Mouse (Mus musculus): ENCODE measurements around the gene Rnf182.

Gene Rnf182

GRCm38 (mm10) chr13:43612040-43612439, 3.5 kb upstream of the Rnf182 start:
- no peak for DNase-seq (ENCODE audit: low spot score in 2 of 2)

- no peak for DNase-seq (ENCODE audit: low spot score in 2 of 2)
Measured at GRCm38 (mm10) chr13:43614667-43615066, 843 bp upstream of the Rnf182 start.

- DNase-seq (ENCODE audit: low spot score in 2 of 2) = no peak
Measured at GRCm38 (mm10) chr13:43615194-43615576, 325 bp upstream of the Rnf182 start.

- no peak for DNase-seq (ENCODE audit: low spot score in 2 of 2)
Measured at GRCm38 (mm10) chr13:43616551-43616950, 1.0 kb downstream of the Rnf182 start.

GRCm38 (mm10) chr13:43619550-43620175, 4.2 kb downstream of the Rnf182 start:
- DNase-seq (ENCODE audit: low spot score in 2 of 2) = no peak

- DNase-seq (ENCODE audit: low spot score in 2 of 2) = no peak
Measured at GRCm38 (mm10) chr13:43627922-43628321, 12.4 kb downstream of the Rnf182 start.

- no peak for DNase-seq (ENCODE audit: low spot score in 2 of 2)
Measured at GRCm38 (mm10) chr13:43629785-43630184, 14.3 kb downstream of the Rnf182 start.

- no peak for DNase-seq (ENCODE audit: low spot score in 2 of 2)
Measured at GRCm38 (mm10) chr13:43631266-43631665, 15.8 kb downstream of the Rnf182 start.

- no peak for DNase-seq (ENCODE audit: low spot score in 2 of 2)
Measured at GRCm38 (mm10) chr13:43633024-43633423, 17.5 kb downstream of the Rnf182 start.

- no peak for DNase-seq (ENCODE audit: low spot score in 2 of 2)
Measured at GRCm38 (mm10) chr13:43637720-43638119, 22.2 kb downstream of the Rnf182 start.

GRCm38 (mm10) chr13:43644991-43645390, 29.5 kb downstream of the Rnf182 start:
- no peak for DNase-seq (ENCODE audit: low spot score in 2 of 2)

- no peak for DNase-seq (ENCODE audit: low spot score in 2 of 2)
Measured at GRCm38 (mm10) chr13:43648556-43648955, 33.0 kb downstream of the Rnf182 start.

- no peak for DNase-seq (ENCODE audit: low spot score in 2 of 2)
Measured at GRCm38 (mm10) chr13:43651277-43651676, 35.8 kb downstream of the Rnf182 start.

- no peak for DNase-seq (ENCODE audit: low spot score in 2 of 2)
Measured at GRCm38 (mm10) chr13:43654091-43654490, 38.6 kb downstream of the Rnf182 start.

GRCm38 (mm10) chr13:43663225-43663624, 47.7 kb downstream of the Rnf182 start:
- DNase-seq (ENCODE audit: low spot score in 2 of 2) = no peak

- DNase-seq (ENCODE audit: low spot score in 2 of 2) = no peak
Measured at GRCm38 (mm10) chr13:43666130-43666529, 50.6 kb downstream of the Rnf182 start.

- no peak for DNase-seq (ENCODE audit: low spot score in 2 of 2)
Measured at GRCm38 (mm10) chr13:43666920-43667319, 51.4 kb downstream of the Rnf182 start.

- DNase-seq (ENCODE audit: low spot score in 2 of 2) = no peak
Measured at GRCm38 (mm10) chr13:43677159-43677882, 61.8 kb downstream of the Rnf182 start.

GRCm38 (mm10) chr13:43677883-43678244, 62.4 kb downstream of the Rnf182 start:
- DNase-seq (ENCODE audit: low spot score in 2 of 2) = no peak

GRCm38 (mm10) chr13:43684499-43684994, 69.0 kb downstream of the Rnf182 start:
- DNase-seq (ENCODE audit: low spot score in 2 of 2) = no peak

GRCm38 (mm10) chr13:43688065-43688464, 72.6 kb downstream of the Rnf182 start:
- DNase-seq (ENCODE audit: low spot score in 2 of 2) = no peak

GRCm38 (mm10) chr13:43691755-43692154, 76.2 kb downstream of the Rnf182 start:
- DNase-seq (ENCODE audit: low spot score in 2 of 2) = no peak

- DNase-seq (ENCODE audit: low spot score in 2 of 2) = no peak
Measured at GRCm38 (mm10) chr13:43695521-43695920, 80.0 kb downstream of the Rnf182 start.
